10 mouse cellular contexts compared by ENCODE assay signal in the genomic region with DNA sequence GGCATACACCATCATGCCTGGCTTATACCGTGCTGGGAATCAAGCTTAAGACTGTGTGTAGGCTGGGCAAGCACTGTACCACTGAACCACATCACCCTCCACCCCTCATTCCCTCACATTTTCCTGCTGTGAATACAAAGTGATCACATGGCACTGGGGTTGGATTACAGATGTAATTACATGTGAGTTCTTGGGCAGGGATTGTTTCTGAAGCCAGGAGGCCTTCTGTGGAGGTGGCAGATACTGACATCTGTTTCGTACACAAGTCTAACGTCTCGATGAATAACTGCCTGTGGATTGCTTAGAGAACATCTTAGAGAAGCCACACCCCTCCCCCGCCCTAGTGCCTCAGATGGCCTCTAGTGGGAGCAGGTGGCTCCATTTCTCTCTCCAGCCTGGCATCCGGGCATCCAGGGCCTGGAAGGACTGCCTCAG.
A peak's percentile ranks its signal among the peaks of the same experiment; 100 is the strongest.
DNase-seq lines count a peak whose midpoint lies in the region; ATAC-seq and TF ChIP-seq lines count a peak whose summit lies in the region.
"Had no signal": no experiment of that assay in that cellular context is flagged by ENCODE, and none has a peak within 500 bp of the region (broad histone marks: within the 10 kb centered on the region; RNA-seq: fewer than 3 reads in every experiment).

No protein-coding gene starts in this region.

- H3K36me3 ChIP-seq in embryonic facial prominence, embryonic 11.5 days (replicated peaks; ENCODE audit: control insufficient read depth, insufficient read depth, low read depth, low read length), result no peaks in the 10 kb centered on the region; the same call in 1 of the 2 replicates
- H3K36me3 ChIP-seq in kidney, adult 2 months (ENCODE audit: control insufficient read depth, insufficient read depth, low read length), result no peaks in the 10 kb centered on the region
- H3K36me3 ChIP-seq: G1E; lung, embryonic 15.5 days had no signal

- H3K9me3 ChIP-seq in embryonic facial prominence, embryonic 11.5 days (replicated peaks; ENCODE audit: control insufficient read depth, low read length), result no peaks in the 10 kb centered on the region
- H3K9me3 ChIP-seq: G1E; lung, embryonic 15.5 days had no signal

- H3K27ac ChIP-seq in embryonic facial prominence, embryonic 11.5 days (replicated peaks; ENCODE audit: low read depth, low read length), result no peak overlapping the region
- no peak overlapping the region for H3K27ac ChIP-seq in kidney, adult 2 months (ENCODE audit: insufficient read depth, low read depth, low read length)
- H3K27ac ChIP-seq: lung, embryonic 15.5 days had no signal

- no peak overlapping the region for H3K4me3 ChIP-seq in embryonic facial prominence, embryonic 11.5 days (ENCODE audit: low read depth, low read length)
- H3K4me3 ChIP-seq in kidney, adult 2 months (ENCODE audit: insufficient read depth, low read depth, low read length), result no peak overlapping the region
- H3K4me3 ChIP-seq: lung, embryonic 15.5 days had no signal

- no peak for ATAC-seq in embryonic facial prominence, embryonic 11.5 days (replicated peaks; ENCODE audit: insufficient number of reproducible peaks, low FRiP score, low TSS enrichment, low read depth)

- 46% methylated on average over 6 of the region's 6 CpGs for WGBS in embryonic facial prominence, embryonic 11.5 days
- WGBS in kidney, adult 2 months, result 40% methylated on average over 6 of the region's 6 CpGs

- H3K27me3 ChIP-seq in embryonic facial prominence, embryonic 11.5 days (ENCODE audit: control insufficient read depth, insufficient read depth, low read length), result no peaks in the 10 kb centered on the region
- H3K27me3 ChIP-seq in kidney, adult 2 months (replicated peaks; ENCODE audit: control insufficient read depth, insufficient read depth, low read length), result no peaks in the 10 kb centered on the region
- H3K27me3 ChIP-seq: lung, embryonic 15.5 days had no signal

- peak; percentile 55 for DNase-seq in embryo, embryonic 10.5 days (ENCODE audit: low spot score)
- DNase-seq in embryo, embryonic 9.5 days (ENCODE audit: extremely low spot score), result no peak
- DNase-seq in right cerebral cortex, adult 18-20 months, result peak; percentile 60
- DNase-seq in right cerebral cortex, postnatal 36 days (ENCODE audit: low spot score in 2 of 2), result no peak
- DNase-seq in embryonic facial prominence, embryonic 11.5 days (ENCODE audit: low spot score), result peak; percentile 51
- DNase-seq in kidney, adult 2 months, result peak; percentile 51
- peak; percentile 57 to 66 for DNase-seq in lung, postnatal 4 days
- DNase-seq in ovary, adult 18-20 months (ENCODE audit: low spot score), result no peak

- H3K4me2 ChIP-seq in embryonic facial prominence, embryonic 11.5 days (ENCODE audit: low read depth, low read length), result no peak overlapping the region
- H3K4me2 ChIP-seq: lung, embryonic 15.5 days had no signal

- TF ChIP-seq POLR2A in kidney, adult 2 months (IDR thresholded peaks at IDR 0.05; ENCODE audit: low read depth, low read length), result no peak

- no peaks in the 10 kb centered on the region; the same call in 1 of the 2 replicates for H3K4me1 ChIP-seq in embryonic facial prominence, embryonic 11.5 days (ENCODE audit: control insufficient read depth, insufficient read depth, low read length)
- peaks cover 4% of the 10 kb centered on the region; the same call in 1 of the 2 replicates for H3K4me1 ChIP-seq in kidney, adult 2 months (ENCODE audit: control insufficient read depth, insufficient read depth, low read length)

- no peak overlapping the region for H3K9ac ChIP-seq in embryonic facial prominence, embryonic 11.5 days (replicated peaks; ENCODE audit: low read length)
- H3K9ac ChIP-seq: lung, embryonic 15.5 days had no signal

- TF ChIP-seq CTCF in kidney, adult 2 months (conservative IDR thresholded peaks at IDR 0.05; ENCODE audit: insufficient read depth, insufficient read length, low read depth, low read length), result no peak; the same call in 1 of the 2 replicates

Comparison
In these comparisons a context has a peak if more than half of its experiments do, and no peak if none do; other contexts are left out.
1. DNase-seq: peak in embryo, embryonic 10.5 days (single experiment), right cerebral cortex, adult 18-20 months (single experiment), embryonic facial prominence, embryonic 11.5 days (single experiment), kidney, adult 2 months (single experiment) and lung, postnatal 4 days (2 of 2); none in embryo, embryonic 9.5 days (single experiment), right cerebral cortex, postnatal 36 days (0 of 2) and ovary, adult 18-20 months (single experiment).